Mouse (Mus musculus) hindbrain, embryonic 13.5 days (tissue): ENCODE results near the gene Tmem176a. TPM values are rescaled to one million over a fixed set of nuclear protein-coding genes. Genes with fewer than 3 reads are reported as not detected.

Source experiments
- polyA plus RNA-seq: library from polyadenylated mRNA; unstranded; fragments of >200 nt; fragmentation: Nextera tagmentation; extraction: Ambion mirVana; gene quantifications from 2 replicates; pipeline ENCODE4 v1.2.1, GENCODE M21; 2015

Gene Tmem176a
- polyA plus RNA-seq, 1 experiment from 2014 or later = 19.0 TPM

Other genes with a start within 250 kb of the Tmem176a start
- gene Repin1, start 247.0 kb upstream of the Tmem176a start, polyA plus RNA-seq = 39.3 and 41.8 TPM in 2 replicates
- not detected in 2 replicates for gene Gm44965, start 247.0 kb upstream of the Tmem176a start, polyA plus RNA-seq
- 14.7 and 15.0 TPM in 2 replicates for gene Zfp775, start 238.9 kb upstream of the Tmem176a start, polyA plus RNA-seq
- gene AI854703, start 214.2 kb upstream of the Tmem176a start, polyA plus RNA-seq = 13.1 and 13.2 TPM in 2 replicates
- 0.47 and 0.85 TPM in 2 replicates for gene Gimap8, start 193.7 kb upstream of the Tmem176a start, polyA plus RNA-seq
- 2.9 and 3.6 TPM in 2 replicates for gene Gimap9, start 164.8 kb upstream of the Tmem176a start, polyA plus RNA-seq
- gene Gimap4, start 156.4 kb upstream of the Tmem176a start, polyA plus RNA-seq = 1.7 and 2.2 TPM in 2 replicates
- 7.8 and 8.8 TPM in 2 replicates for gene Gimap6, start 132.7 kb upstream of the Tmem176a start, polyA plus RNA-seq
- 0.79 TPM in 1 of 2 replicates, not detected in the other for gene Gm28053, start 122.3 kb upstream of the Tmem176a start, polyA plus RNA-seq
- not detected in 2 replicates for gene Gimap7, start 122.3 kb upstream of the Tmem176a start, polyA plus RNA-seq
- 5.9 and 7.3 TPM in 2 replicates for gene Gimap1, start 101.9 kb upstream of the Tmem176a start, polyA plus RNA-seq
- gene Gimap5, start 94.7 kb upstream of the Tmem176a start, polyA plus RNA-seq = 1.8 and 1.9 TPM in 2 replicates
- gene Gimap3, start 70.1 kb upstream of the Tmem176a start, polyA plus RNA-seq = not detected in 2 replicates
- 116 and 118 TPM in 2 replicates for gene Tmem176b, start 577 bp downstream of the Tmem176a start, polyA plus RNA-seq
- gene Aoc1, start 32.0 kb downstream of the Tmem176a start, polyA plus RNA-seq = not detected in 2 replicates
- gene 1600015I10Rik, start 89.0 kb downstream of the Tmem176a start, polyA plus RNA-seq = not detected in 2 replicates
- gene Doxl2, start 134.0 kb downstream of the Tmem176a start, polyA plus RNA-seq = not detected in 2 replicates
- gene Svs1, start 145.9 kb downstream of the Tmem176a start, polyA plus RNA-seq = not detected in 2 replicates
- gene Gpnmb, start 195.6 kb downstream of the Tmem176a start, polyA plus RNA-seq = 0.12 and 0.16 TPM in 2 replicates
- gene Malsu1, start 232.9 kb downstream of the Tmem176a start, polyA plus RNA-seq = 60.7 and 73.6 TPM in 2 replicates